Comparison of ENCODE assay signal across 15 mouse cellular contexts in the genomic region with DNA sequence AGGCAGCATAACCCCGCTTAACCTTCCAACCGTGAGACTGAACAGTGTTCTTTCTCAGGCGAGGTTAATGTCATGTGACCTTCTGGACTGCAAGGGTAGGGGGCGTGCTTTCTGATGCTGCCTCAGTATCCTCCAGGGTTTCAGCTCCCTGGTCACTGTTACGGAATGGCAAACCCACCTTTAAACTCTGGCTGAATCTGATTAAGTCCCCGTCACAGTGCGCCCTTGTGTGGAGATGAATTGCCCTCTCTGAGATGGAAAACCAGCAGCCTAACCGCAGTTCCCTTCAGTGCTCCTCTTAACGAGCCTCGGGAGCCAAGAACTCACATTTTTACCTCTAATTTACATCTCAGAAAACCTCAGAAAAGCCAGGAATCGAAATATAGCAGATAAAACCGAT.
A peak's percentile ranks its signal among the peaks of the same experiment; 100 is the strongest.
DNase-seq lines count a peak whose midpoint lies in the region; ATAC-seq and TF ChIP-seq lines count a peak whose summit lies in the region.
"Had no signal": no experiment of that assay in that cellular context is flagged by ENCODE, and none has a peak within 500 bp of the region (broad histone marks: within the 10 kb centered on the region; RNA-seq: fewer than 3 reads in every experiment).

No protein-coding gene starts in this region.

- H3K4me3 ChIP-seq in kidney, postnatal 0 days (replicated peaks; ENCODE audit: low read depth, low read length): no peak overlapping the region
- H3K4me3 ChIP-seq in hindbrain, embryonic 13.5 days: no peak overlapping the region
- H3K4me3 ChIP-seq: embryonic facial prominence, embryonic 12.5 days had no signal

- 39% methylated on average over 12 of the region's 12 CpGs for WGBS in kidney, postnatal 0 days
- WGBS in hindbrain, embryonic 13.5 days: 22% methylated on average over 12 of the region's 12 CpGs

- H3K9ac ChIP-seq in kidney, postnatal 0 days (ENCODE audit: low read depth, low read length): no peak overlapping the region
- H3K9ac ChIP-seq in hindbrain, embryonic 13.5 days: no peak overlapping the region
- H3K9ac ChIP-seq: embryonic facial prominence, embryonic 12.5 days; lung, embryonic 14.5 days had no signal

- ATAC-seq in kidney, postnatal 0 days (replicated peaks; ENCODE audit: low FRiP score, low read depth): no peak
- ATAC-seq in hindbrain, embryonic 13.5 days (ENCODE audit: low FRiP score): no peak

- TF ChIP-seq POLR2A in brain, embryonic 14.5 days (IDR thresholded peaks at IDR 0.05; ENCODE audit: borderline replicate concordance, extremely low read depth, insufficient read depth, insufficient read length, poor library complexity, severe bottlenecking): no peak

- H3K27me3 ChIP-seq in kidney, postnatal 0 days (ENCODE audit: insufficient read depth, low read length): no peaks in the 10 kb centered on the region
- H3K27me3 ChIP-seq in hindbrain, embryonic 13.5 days: no peaks in the 10 kb centered on the region

- no peak overlapping the region for H3K4me2 ChIP-seq in kidney, postnatal 0 days (ENCODE audit: low read length)
- no peak overlapping the region for H3K4me2 ChIP-seq in hindbrain, embryonic 13.5 days
- H3K4me2 ChIP-seq: embryonic facial prominence, embryonic 12.5 days; heart, embryonic 11.5 days; lung, embryonic 14.5 days had no signal

- no peak overlapping the region for H3K27ac ChIP-seq in kidney, postnatal 0 days
- H3K27ac ChIP-seq in hindbrain, embryonic 13.5 days: peak overlapping the region; percentile 66

- peak; percentile 16; the same call in 1 of the 2 replicates for TF ChIP-seq CTCF in kidney, postnatal 0 days (IDR thresholded peaks at IDR 0.05; ENCODE audit: low read depth)
- TF ChIP-seq CTCF in brain, embryonic 14.5 days (IDR thresholded peaks at IDR 0.05; ENCODE audit: borderline replicate concordance, extremely low read depth, insufficient read depth, insufficient read length): no peak

- no peaks in the 10 kb centered on the region for H3K36me3 ChIP-seq in kidney, postnatal 0 days (ENCODE audit: insufficient read depth, low read length)
- no peaks in the 10 kb centered on the region for H3K36me3 ChIP-seq in hindbrain, embryonic 13.5 days
- H3K36me3 ChIP-seq: embryonic facial prominence, embryonic 12.5 days had no signal

- no peaks in the 10 kb centered on the region for H3K9me3 ChIP-seq in kidney, postnatal 0 days (replicated peaks; ENCODE audit: low read length)
- H3K9me3 ChIP-seq in hindbrain, embryonic 13.5 days: no peaks in the 10 kb centered on the region
- H3K9me3 ChIP-seq: embryonic facial prominence, embryonic 12.5 days had no signal

- H3K4me1 ChIP-seq in kidney, postnatal 0 days (replicated peaks; ENCODE audit: insufficient read depth, low read length): peaks cover 3% of the 10 kb centered on the region; the same call in 1 of the 2 replicates
- H3K4me1 ChIP-seq in hindbrain, embryonic 13.5 days (replicated peaks): peaks cover 51% of the 10 kb centered on the region

- no peak for DNase-seq in kidney, postnatal 0 days (ENCODE audit: low spot score)
- no peak for DNase-seq in kidney, postnatal 14 days
- DNase-seq in Muller cell, postnatal 12 days (ENCODE audit: inconsistent ontology term): peak; percentile 83
- DNase-seq in brain, embryonic 14.5 days (ENCODE audit: low read depth): peak; percentile 64
- no peak for DNase-seq in ovary, adult 18-20 months (ENCODE audit: low spot score)
- no peak for DNase-seq in adipocyte (ENCODE audit: low spot score)
- DNase-seq: cerebellum, adult 9-11 months; gastrocnemius, postnatal 25 days; kidney, adult 2 months; left cerebral cortex, postnatal 4 days; lung, embryonic 14.5 days; thymus, adult 18-20 months had no signal

Comparison
In these comparisons a context has a peak if more than half of its experiments do, and no peak if none do; other contexts are left out.
1. DNase-seq: peak in Muller cell, postnatal 12 days (single experiment) and brain, embryonic 14.5 days (single experiment); none in kidney, postnatal 0 days (single experiment), kidney, postnatal 14 days (single experiment), ovary, adult 18-20 months (single experiment) and adipocyte (single experiment).